Mouse (Mus musculus) testis, adult 2 months (tissue): Measurements from ENCODE around the gene Dlgap1. TPM values are rescaled to one million over a fixed set of nuclear protein-coding genes. Genes with fewer than 3 reads are reported as not detected.
A peak's percentile ranks its signal among the peaks of the same experiment; 100 is the strongest.
"Not testable (repeated sequence)": the region's sequence is repeated elsewhere in the genome, so short reads cannot be mapped to it uniquely, and the experiment has no call there.

Source experiments
- H3K27ac ChIP-seq: fragments of 200-500 bp; 2 replicates; pipeline ENCODE4 v1.5.1; 2012; ENCODE audit warnings: low read depth, low read length; ENCODE audit not compliant: control insufficient read depth, insufficient read depth
- H3K27me3 ChIP-seq: fragments of 200-500 bp; 2 replicates; pipeline ENCODE4 v1.6.1; 2012; ENCODE audit warnings: mild to moderate bottlenecking, low read length, moderate library complexity; ENCODE audit not compliant: control insufficient read depth, insufficient read depth
- H3K36me3 ChIP-seq: fragments of 200-500 bp; 2 replicates; pipeline ENCODE4 v1.6.1; 2012; ENCODE audit warnings: mild to moderate bottlenecking, low read length; ENCODE audit not compliant: control insufficient read depth, insufficient read depth
- H3K4me1 ChIP-seq: fragments of 200-500 bp; 2 replicates; pipeline ENCODE4 v1.6.1; 2012; ENCODE audit warnings: low read length; ENCODE audit not compliant: control insufficient read depth, insufficient read depth
- H3K4me3 ChIP-seq: fragments of 200-500 bp; 2 replicates; pipeline ENCODE4 v1.5.1; 2012; ENCODE audit warnings: low read depth, mild to moderate bottlenecking, low read length, moderate library complexity, mixed read lengths; ENCODE audit not compliant: control insufficient read depth
- CTCF ChIP-seq: fragments of 200-500 bp; IDR thresholded peaks from 2 replicates; pipeline ENCODE4 v1.5.1; 2012; ENCODE audit warnings: low read depth, mild to moderate bottlenecking, inconsistent platforms, low read length, moderate library complexity; ENCODE audit not compliant: control insufficient read depth, insufficient read depth, insufficient replicate concordance
- POLR2A ChIP-seq: fragments of 200-500 bp; IDR thresholded peaks from 2 replicates; pipeline ENCODE4 v1.6.1; 2012; ENCODE audit warnings: low read depth, mild to moderate bottlenecking, inconsistent platforms, low read length, moderate library complexity; ENCODE audit not compliant: control insufficient read depth
- polyA plus RNA-seq: library from polyadenylated mRNA; depleted of rRNA; stranded (reverse); fragments of >200 nt; gene quantifications from 2 replicates; pipeline ENCODE4 v1.2.3, GENCODE M21; 2012

Dlgap1 gene
- polyA plus RNA-seq, 1 experiment = 3.5 TPM

DNA sequence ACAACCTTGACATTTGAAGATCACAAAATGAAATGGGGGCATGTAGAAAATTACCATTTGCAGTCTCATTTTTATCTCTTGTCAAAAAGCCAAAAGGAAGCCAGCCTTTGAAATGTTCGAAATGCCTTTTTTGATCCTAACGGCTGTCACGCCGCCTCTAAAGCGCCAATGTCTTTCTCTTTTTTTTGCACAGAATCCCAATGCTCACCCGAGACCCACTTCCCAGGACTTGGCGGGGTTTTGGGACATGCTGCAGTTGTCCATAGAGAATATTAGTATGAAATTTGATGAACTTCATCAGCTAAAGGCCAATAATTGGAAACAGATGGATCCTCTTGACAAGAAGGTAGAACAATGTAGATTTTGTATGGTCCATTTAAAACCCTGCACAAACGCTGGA lies 846.1 kb downstream of the Dlgap1 start:
- no peak overlapping the region for H3K27ac ChIP-seq
- H3K4me3 ChIP-seq = no peak overlapping the region
- peaks cover 6% of the 10 kb centered on the region for H3K4me1 ChIP-seq
- no peaks in the 10 kb centered on the region for H3K36me3 ChIP-seq
- H3K27me3 ChIP-seq = 0 out of 2 replicates have a peak, but pooled peaks cover 2% of the 10 kb centered on the region
- no peak for TF ChIP-seq CTCF
- no peak for TF ChIP-seq POLR2A

DNA sequence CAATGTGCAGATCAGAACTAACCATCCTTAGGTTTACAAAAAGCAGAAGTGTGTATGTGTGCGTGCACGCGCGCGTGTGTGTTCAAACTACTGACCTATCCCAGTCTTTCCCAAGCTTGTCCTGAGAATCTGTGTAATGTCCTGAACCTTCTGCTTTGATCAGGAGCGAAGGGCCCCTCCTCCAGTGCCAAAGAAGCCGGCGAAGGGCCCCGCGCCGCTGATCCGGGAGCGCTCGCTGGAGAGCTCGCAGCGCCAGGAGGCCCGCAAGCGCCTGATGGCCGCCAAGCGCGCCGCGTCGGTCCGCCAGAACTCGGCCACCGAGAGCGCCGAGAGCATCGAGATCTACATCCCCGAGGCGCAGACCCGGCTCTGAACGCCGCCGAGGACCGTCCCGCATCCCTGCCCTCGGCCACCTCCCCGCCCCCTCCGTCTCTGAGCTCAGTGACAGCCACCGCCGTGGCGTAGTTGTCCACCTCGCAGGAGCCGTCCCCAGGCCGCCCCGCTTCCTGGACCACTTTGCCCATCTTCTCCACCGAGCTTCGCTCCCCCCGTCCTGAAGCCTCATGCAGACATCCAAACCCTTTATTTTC lies 849.1 kb downstream of the Dlgap1 start:
- H3K27me3 ChIP-seq = 0 out of 2 replicates have a peak, but pooled peaks cover 2% of the 10 kb centered on the region

DNA sequence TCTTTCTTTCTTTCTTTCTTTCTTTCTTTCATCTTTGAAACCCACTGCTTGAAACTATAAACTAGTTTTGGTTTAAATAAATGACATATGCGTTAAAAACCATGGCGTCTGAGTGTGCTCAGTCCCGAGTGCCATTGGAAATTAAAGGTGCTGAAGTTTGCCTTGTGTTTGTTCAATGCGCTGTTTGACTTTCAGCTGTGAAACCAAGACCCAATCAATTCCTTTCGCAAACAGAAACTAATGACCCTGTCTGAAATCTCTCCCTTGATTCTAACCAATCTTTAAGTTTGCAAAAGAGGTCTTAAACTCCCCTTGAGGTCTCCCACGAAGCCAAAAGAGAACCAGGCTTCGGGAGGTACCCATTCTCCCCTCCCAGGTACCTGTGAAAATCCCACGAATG lies 854.2 kb downstream of the Dlgap1 start:
- Histone ChIP-seq H3K36me3 (no peaks in the 10 kb centered on the region), H3K4me1 (peaks cover 6% of the 10 kb centered on the region), H3K27ac (no peak overlapping the region), H3K4me3 (no peak overlapping the region), H3K27me3 (0 out of 2 replicates have a peak, but pooled peaks cover under 1% of the 10 kb centered on the region)
- TF ChIP-seq POLR2A (no peak), CTCF (no peak)

More for the DNA sequence above, 849.1 kb downstream of the Dlgap1 start:
- Histone ChIP-seq H3K36me3 (no peaks in the 10 kb centered on the region), H3K27ac (no peak overlapping the region), H3K4me1 (peaks cover 6% of the 10 kb centered on the region), H3K4me3 (peak overlapping the region; percentile 81)
- TF ChIP-seq CTCF (no peak), POLR2A (no peak)

DNA sequence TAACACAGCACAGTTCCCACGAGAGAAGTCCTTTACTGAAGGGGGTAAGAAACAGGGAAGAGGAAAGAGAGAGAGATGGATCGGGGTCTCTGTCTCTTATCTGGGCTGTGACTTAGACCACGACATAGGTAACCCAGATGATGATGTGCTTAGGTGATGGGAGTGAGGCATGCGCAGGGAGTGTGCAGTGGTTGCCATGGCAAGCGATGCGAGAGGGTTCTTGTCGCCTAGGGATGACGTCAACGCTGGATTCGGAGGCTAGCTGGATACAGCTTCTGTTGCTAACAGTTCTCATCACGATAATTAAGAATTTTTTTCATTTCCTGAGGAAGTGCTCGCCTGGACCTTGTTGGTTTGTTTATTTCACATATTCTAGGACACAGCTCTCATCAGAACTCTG lies 857.4 kb downstream of the Dlgap1 start:
- no peaks in the 10 kb centered on the region for H3K27me3 ChIP-seq
- TF ChIP-seq POLR2A (no peak), CTCF (no peak)
- H3K36me3 ChIP-seq = no peaks in the 10 kb centered on the region
- H3K4me1 ChIP-seq = peaks cover 4% of the 10 kb centered on the region
- H3K4me3 ChIP-seq = no peak overlapping the region
- no peak overlapping the region for H3K27ac ChIP-seq

DNA sequence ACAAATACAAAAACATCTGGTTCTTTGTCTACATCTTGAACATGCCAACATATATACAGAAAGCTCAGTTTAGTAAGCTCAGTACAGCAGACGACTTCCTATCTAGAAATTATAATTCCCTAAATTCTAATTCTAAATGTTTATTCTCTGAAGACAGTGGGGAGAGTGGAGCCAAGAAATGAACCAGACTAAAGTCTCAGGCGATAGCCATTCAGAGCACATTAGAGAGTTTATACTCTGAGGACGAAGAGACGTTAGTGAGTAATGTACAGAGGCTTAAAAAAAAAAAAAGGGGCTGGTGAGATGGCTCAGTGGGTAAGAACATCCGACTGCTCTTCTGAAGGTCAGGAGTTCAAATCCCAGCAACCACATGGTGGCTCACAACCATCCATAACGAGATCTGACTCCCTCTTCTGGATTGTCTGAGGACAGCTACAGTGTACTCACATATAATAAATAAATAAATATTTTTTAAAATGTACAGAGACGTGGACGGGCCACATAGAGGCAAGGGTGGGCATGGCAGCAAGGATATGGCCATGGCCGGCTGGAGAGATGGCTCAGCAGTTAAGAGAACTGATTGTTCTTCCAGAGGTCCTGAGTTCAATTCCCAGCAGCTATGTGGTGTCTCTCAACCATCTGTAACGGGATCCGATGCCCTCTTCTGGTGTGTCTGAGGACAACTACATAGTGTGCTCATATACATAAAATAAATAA lies 858.7 kb downstream of the Dlgap1 start:
- not testable (repeated sequence) for H3K4me3 ChIP-seq, H3K27me3 ChIP-seq, H3K36me3 ChIP-seq, H3K27ac ChIP-seq
- peaks cover 12% of the 10 kb centered on the region for H3K4me1 ChIP-seq

DNA sequence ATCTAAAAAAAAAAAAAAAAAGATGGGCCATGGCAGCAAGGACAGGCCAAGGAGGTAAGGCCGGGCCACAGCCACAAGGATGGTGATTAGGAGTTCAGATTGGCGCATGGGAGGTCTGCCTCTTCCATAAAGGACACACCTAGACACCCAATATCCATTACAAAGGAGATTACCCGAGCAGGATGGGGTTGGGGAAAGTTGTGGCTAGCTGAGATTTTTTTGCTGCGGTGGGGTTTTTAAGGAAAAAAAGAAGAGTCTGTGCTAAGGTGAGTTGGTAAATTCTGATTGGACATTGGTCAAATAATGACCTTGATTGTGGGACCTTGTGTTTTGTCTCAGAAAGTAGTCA lies 859.3 kb downstream of the Dlgap1 start:
- peaks cover 15% of the 10 kb centered on the region for H3K4me1 ChIP-seq
- no peaks in the 10 kb centered on the region for H3K36me3 ChIP-seq
- H3K4me3 ChIP-seq = no peak overlapping the region
- H3K27me3 ChIP-seq = no peaks in the 10 kb centered on the region
- TF ChIP-seq POLR2A (no peak), CTCF (no peak)
- no peak overlapping the region for H3K27ac ChIP-seq

DNA sequence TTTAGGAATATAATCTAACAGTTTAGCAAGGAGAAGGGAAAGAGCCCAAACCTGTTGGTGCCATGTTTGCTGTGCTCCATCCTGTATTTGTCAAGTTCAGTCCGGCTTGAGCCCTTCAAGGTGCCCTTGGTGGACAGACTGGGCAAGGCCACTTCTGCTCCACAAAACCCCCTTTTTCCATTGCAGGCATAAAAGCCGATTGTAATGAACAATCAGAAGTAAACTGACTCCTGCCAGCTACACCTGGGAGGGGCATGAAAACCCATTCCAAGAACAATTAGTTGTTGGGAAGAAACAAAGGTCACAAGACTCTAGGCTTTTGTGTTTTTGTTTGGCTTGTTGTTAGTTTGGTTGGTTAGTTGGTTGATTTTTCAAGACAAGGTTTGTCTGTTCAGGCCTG lies 859.7 kb downstream of the Dlgap1 start:
- no peaks in the 10 kb centered on the region for H3K36me3 ChIP-seq
- H3K4me1 ChIP-seq = peaks cover 12% of the 10 kb centered on the region
- H3K27me3 ChIP-seq = no peaks in the 10 kb centered on the region
- TF ChIP-seq POLR2A = no peak
- TF ChIP-seq CTCF = no peak
- H3K27ac ChIP-seq = no peak overlapping the region
- H3K4me3 ChIP-seq = no peak overlapping the region
